Mouse (Mus musculus) bone marrow macrophage, adult 2 months (primary cell): ENCODE data around the gene Stoml1.

Experiments used
- CTCF ChIP-seq: IDR thresholded peaks from 2 replicates; pipeline ENCODE4 v1.5.1; 2012; ENCODE audit warnings: low read depth, mild to moderate bottlenecking, low read length, moderate library complexity
- POLR2A ChIP-seq: IDR thresholded peaks from 2 replicates; pipeline ENCODE4 v1.6.1; 2012; ENCODE audit warnings: mild to moderate bottlenecking, low read depth, low read length, borderline replicate concordance

DNA sequence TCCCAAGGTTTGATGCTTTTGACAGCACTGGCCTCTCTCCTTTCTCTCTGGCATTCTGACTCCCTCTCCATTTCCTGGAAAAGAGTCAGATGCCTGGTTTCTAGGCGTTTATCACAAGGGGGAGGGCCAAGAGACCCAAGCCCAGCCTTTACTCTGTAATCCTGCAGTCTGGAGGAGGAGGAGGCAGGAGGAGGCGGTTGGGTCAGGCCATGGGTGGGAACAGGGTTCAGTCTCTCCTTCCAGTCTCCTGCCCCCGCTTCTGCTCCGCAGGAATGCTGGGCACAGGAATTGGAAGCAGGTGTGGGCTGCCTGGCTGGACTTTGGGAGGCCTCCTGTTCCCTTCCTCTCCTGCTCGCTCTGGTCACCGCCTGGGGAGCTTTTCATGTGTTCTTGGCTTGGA lies 52.7 kb downstream of the Stoml1 start:
- TF ChIP-seq POLR2A, result no peak
- no peak for TF ChIP-seq CTCF
